Mouse (Mus musculus) liver, adult 2 months (tissue): ENCODE data around the gene Lnx1. TPM values are rescaled to one million over a fixed set of nuclear protein-coding genes. Genes with fewer than 3 reads are reported as not detected.

ENCODE experiments used
- DNase-seq: peaks from one replicate; pipeline ENCODE4 v3.0.0-alpha.2; 2011; ENCODE audit warnings: low read depth, low spot score; ENCODE audit errors: extremely low read depth
- H3K27ac ChIP-seq: fragments of 200-500 bp; replicated peaks from 2 replicates; pipeline ENCODE4 v1.5.1; 2012; ENCODE audit warnings: low read depth, mild to moderate bottlenecking, control low read depth, inconsistent platforms, low read length; ENCODE audit not compliant: insufficient read depth
- H3K27me3 ChIP-seq: fragments of 200-500 bp; 2 replicates; pipeline ENCODE4 v1.6.1; 2012; ENCODE audit warnings: mild to moderate bottlenecking, moderate library complexity, low read length, inconsistent platforms; ENCODE audit not compliant: control insufficient read depth, insufficient read depth
- H3K36me3 ChIP-seq: fragments of 200-500 bp; 2 replicates; pipeline ENCODE4 v1.6.1; 2012; ENCODE audit warnings: low read length, inconsistent platforms; ENCODE audit not compliant: control insufficient read depth, insufficient read depth
- H3K4me1 ChIP-seq: fragments of 200-500 bp; 2 replicates; pipeline ENCODE4 v1.6.1; 2011; ENCODE audit warnings: low read length; ENCODE audit not compliant: control insufficient read depth, insufficient read depth
- H3K4me3 ChIP-seq: fragments of 200-500 bp; 2 replicates; pipeline ENCODE4 v1.5.1; 2011; ENCODE audit warnings: low read depth, mild to moderate bottlenecking, control low read depth, low read length, moderate library complexity; ENCODE audit not compliant: insufficient read depth
- H3K79me2 ChIP-seq: fragments of 200-500 bp; 2 replicates; pipeline ENCODE4 v1.6.1; 2012; ENCODE audit warnings: inconsistent platforms, mild to moderate bottlenecking, low read length, moderate library complexity; ENCODE audit not compliant: control insufficient read depth, insufficient read depth
- H3K9ac ChIP-seq: fragments of 200-500 bp; 2 replicates; pipeline ENCODE4 v1.6.1; 2012; ENCODE audit warnings: low read depth, mild to moderate bottlenecking, control low read depth, inconsistent platforms, low read length
- CTCF ChIP-seq: fragments of 200-500 bp; IDR thresholded peaks from 2 replicates; pipeline ENCODE4 v1.5.1; 2011; ENCODE audit warnings: low read depth, low read length, control low read depth
- POLR2A ChIP-seq: fragments of 200-500 bp; IDR thresholded peaks from 2 replicates; pipeline ENCODE4 v1.6.1; 2011; ENCODE audit warnings: low read length, control low read depth; ENCODE audit not compliant: insufficient read depth; ENCODE audit errors: extremely low read depth
- WGBS: fragments of 180-500 bp; shearing (Covaris S2); methylation state at CpG from one replicate; pipeline ENCODE4 v1.1.7; 2018; 5-methylcytosine and 5-hydroxymethylcytosine counted together
- polyA plus RNA-seq: library from polyadenylated mRNA; depleted of rRNA; stranded (reverse); fragments of >200 nt; gene quantifications from 2 replicates; pipeline ENCODE4 v1.2.3, GENCODE M21; 2012
- total RNA-seq: library from RNA; depleted of rRNA; stranded (reverse); fragments of >200 nt; gene quantifications from 2 replicates; pipeline ENCODE4 v1.2.3, GENCODE M21; 2014

Lnx1 gene
- total and polyA plus RNA-seq, 2 experiments, result 0.42 to 1.0 TPM

DNA sequence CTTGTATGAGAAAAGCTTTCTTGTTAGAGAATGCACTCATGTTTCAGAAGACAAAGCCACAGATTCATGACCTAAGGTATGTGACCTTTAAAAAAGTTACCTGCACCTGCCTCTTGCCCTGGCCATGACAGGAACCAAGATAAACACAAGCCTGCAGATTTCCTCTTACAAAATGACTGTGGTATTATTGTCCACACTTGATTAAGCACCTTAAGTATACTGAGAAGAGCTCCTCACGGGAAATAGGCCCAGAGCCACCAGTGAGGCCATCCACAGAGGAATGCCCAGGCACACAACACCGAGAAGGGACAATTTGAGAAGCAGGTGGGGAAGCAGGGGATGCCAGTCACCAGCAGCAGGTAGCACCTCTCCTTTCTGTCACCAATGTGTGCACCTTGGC, 18.9 kb downstream of the Lnx1 start:
- DNase-seq, result no peak
- no peaks in the 10 kb centered on the region for H3K4me1 ChIP-seq
- H3K79me2 ChIP-seq, result no peaks in the 10 kb centered on the region
- no peak overlapping the region for H3K9ac ChIP-seq
- no peaks in the 10 kb centered on the region for H3K27me3 ChIP-seq
- H3K4me3 ChIP-seq, result no peak overlapping the region
- H3K36me3 ChIP-seq, result no peaks in the 10 kb centered on the region
- 83% methylated on average over 2 of the region's 2 CpGs for WGBS
- TF ChIP-seq CTCF (no peak), POLR2A (no peak)
- H3K27ac ChIP-seq, result no peak overlapping the region

DNA sequence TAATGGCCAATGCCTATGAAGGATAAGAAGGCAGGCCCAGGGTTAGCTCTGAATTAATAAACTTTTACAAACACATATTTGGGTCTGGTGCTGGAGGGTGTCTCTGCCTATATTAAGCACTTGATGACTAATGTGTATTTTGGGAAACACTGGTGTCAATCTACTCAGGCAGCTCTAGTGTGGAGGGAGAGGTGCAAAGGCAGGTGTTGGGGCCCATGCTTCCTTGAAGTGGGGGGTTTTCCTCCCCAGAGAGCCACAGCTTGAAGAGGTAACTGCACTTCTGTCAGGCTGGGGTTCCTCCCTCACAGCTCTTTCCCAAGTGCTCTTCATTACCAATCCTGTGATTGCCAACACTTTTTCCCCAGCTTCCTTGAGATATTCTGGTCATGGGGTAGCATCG, 20.0 kb downstream of the Lnx1 start:
- H3K9ac ChIP-seq, result no peak overlapping the region
- WGBS, result 97% methylated on average over 1 of the region's 1 CpGs
- H3K4me3 ChIP-seq, result no peak overlapping the region
- H3K79me2 ChIP-seq, result no peaks in the 10 kb centered on the region
- no peaks in the 10 kb centered on the region for H3K27me3 ChIP-seq
- TF ChIP-seq POLR2A, result no peak
- no peak for TF ChIP-seq CTCF
- no peaks in the 10 kb centered on the region for H3K4me1 ChIP-seq
- no peak for DNase-seq
- H3K27ac ChIP-seq, result no peak overlapping the region
- H3K36me3 ChIP-seq, result no peaks in the 10 kb centered on the region

DNA sequence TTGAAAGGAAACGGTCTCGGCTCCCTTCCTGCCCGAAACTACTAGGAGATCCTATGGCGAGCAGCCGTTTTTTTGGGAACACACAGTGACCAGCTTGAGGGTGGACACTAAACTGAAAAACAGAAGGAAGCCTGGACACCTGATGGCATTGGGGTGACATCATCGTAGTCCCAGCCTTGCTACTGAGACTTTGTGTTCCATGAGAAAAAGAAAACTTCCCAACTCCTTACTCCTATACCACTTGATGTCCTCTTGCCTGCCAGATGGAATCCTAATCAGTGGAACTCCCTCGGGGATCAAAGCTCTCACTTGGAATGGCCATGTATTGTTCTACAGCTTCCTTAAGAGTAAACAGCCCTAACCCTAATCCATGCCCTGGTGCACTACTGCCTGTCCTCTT, 23.1 kb downstream of the Lnx1 start:
- no peak overlapping the region for H3K9ac ChIP-seq
- H3K79me2 ChIP-seq, result no peaks in the 10 kb centered on the region
- no peaks in the 10 kb centered on the region for H3K36me3 ChIP-seq
- no peaks in the 10 kb centered on the region for H3K4me1 ChIP-seq
- 85% methylated on average over 7 of the region's 7 CpGs for WGBS
- H3K27ac ChIP-seq, result no peak overlapping the region
- DNase-seq, result no peak
- H3K4me3 ChIP-seq, result no peak overlapping the region
- no peaks in the 10 kb centered on the region for H3K27me3 ChIP-seq
- TF ChIP-seq POLR2A (no peak), CTCF (no peak)

DNA sequence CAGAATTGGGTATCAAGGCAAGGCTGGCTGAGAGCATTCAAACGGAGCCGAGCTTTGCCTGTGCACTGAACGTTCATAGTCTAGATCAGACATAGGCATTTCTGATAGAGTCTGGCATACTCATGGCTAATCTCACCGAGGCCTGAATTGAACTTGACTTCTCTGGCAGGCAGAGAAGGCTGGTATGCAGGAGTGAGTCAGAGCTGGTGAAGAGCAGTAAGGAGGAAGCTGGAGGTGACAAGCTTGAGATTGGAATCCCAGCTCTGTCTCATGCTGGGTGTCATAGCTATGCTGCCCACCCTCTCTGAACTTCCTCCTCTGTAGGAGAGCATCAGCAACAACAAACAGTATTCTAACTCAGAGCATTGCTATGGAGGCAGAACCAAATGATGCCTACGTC, 24.0 kb downstream of the Lnx1 start:
- DNase-seq, result no peak
- TF ChIP-seq POLR2A (no peak), CTCF (no peak)
- H3K27ac ChIP-seq, result no peak overlapping the region
- no peaks in the 10 kb centered on the region for H3K27me3 ChIP-seq
- no peak overlapping the region for H3K9ac ChIP-seq
- H3K4me3 ChIP-seq, result no peak overlapping the region
- H3K79me2 ChIP-seq, result no peaks in the 10 kb centered on the region
- 87% methylated on average over 5 of the region's 5 CpGs for WGBS
- no peaks in the 10 kb centered on the region for H3K4me1 ChIP-seq
- H3K36me3 ChIP-seq, result no peaks in the 10 kb centered on the region

DNA sequence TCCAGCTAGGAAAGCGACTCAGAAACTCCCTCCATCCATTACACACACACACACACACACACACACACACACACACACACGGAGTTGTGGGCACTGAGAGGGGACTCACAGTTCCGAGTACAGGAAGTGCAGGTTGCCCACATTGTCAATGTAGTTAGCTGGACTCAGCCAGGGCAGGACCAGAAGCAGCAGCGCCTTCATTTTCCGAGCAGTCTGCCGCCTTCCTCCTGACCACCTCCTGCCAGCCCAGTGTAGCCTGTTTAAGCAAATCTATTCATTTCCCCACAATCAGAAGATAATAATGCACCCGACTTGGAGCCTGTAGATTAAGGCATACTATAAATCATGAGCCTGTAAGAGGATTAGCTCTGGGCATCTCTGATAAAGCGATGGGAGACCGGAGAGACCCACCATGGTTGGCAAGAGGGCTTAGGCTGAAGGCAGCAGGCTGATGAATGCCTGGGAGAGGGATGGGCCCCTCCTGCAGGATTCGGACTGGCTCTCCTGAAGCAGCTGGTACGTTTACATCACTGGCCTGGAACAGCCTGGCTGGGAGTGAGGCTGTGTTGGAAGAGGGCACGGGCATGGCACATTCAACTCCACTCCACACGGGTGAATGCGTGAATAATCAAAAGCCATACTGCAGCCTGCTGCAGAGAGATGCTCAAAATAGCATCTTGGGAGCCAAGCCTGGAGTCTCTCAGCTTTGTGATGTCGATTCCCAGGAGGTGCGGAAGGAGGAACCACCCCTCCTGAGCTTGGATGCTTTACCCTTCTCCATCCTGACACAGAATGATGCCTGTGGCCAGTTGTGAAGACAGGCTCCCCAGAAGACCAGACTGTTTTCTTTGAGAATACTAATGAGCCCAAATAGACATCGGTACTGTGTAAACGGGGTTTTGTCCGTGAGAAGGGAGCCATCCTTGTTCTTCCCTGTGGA, 25.0 kb downstream of the Lnx1 start:
- no peak overlapping the region for H3K4me3 ChIP-seq
- no peaks in the 10 kb centered on the region for H3K4me1 ChIP-seq
- whole genome bisulfite sequencing, result 81% methylated on average over 19 of the region's 19 CpGs
- H3K79me2 ChIP-seq, result no peaks in the 10 kb centered on the region
- no peaks in the 10 kb centered on the region for H3K27me3 ChIP-seq
- H3K36me3 ChIP-seq, result no peaks in the 10 kb centered on the region
- no peak overlapping the region for H3K9ac ChIP-seq
- TF ChIP-seq CTCF (no peak), POLR2A (no peak)
- DNase-seq, result no peak
- no peak overlapping the region for H3K27ac ChIP-seq

DNA sequence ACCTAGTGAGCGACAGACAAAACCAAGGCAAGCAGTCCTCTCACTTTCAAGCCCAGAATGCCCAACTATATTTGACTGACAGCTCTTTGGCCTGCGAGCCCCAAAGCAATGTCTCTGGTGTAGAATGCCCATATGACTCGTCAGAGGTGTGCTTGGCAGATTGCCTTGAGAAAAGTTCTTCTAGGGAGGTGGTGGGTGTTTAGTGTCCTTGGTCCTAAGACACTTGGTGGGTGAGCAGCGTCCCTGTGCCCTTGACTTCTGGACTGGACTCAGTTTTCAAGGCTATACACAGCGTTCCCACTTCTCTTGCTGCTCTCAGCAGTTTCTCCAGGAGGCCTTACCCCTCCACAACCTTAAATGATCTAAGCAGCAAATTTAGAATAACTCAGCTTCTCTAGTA, 30.2 kb downstream of the Lnx1 start:
- Histone ChIP-seq H3K36me3 (no peaks in the 10 kb centered on the region), H3K4me1 (no peaks in the 10 kb centered on the region), H3K79me2 (no peaks in the 10 kb centered on the region), H3K27ac (no peak overlapping the region), H3K9ac (no peak overlapping the region), H3K27me3 (no peaks in the 10 kb centered on the region), H3K4me3 (no peak overlapping the region)
- no peak for DNase-seq
- 89% methylated on average over 5 of the region's 5 CpGs for WGBS
- TF ChIP-seq POLR2A, result no peak
- no peak for TF ChIP-seq CTCF
